Mouse (Mus musculus): ENCODE measurements at regions not wholly inside any gene's neighbourhood (a gene's known extent, or its start where the extent isn't known, plus 50 kb on each side); places are given as distances from the start of the nearest gene placed in this dataset.
A peak's percentile ranks its signal among the peaks of the same experiment; 100 is the strongest.

DNA sequence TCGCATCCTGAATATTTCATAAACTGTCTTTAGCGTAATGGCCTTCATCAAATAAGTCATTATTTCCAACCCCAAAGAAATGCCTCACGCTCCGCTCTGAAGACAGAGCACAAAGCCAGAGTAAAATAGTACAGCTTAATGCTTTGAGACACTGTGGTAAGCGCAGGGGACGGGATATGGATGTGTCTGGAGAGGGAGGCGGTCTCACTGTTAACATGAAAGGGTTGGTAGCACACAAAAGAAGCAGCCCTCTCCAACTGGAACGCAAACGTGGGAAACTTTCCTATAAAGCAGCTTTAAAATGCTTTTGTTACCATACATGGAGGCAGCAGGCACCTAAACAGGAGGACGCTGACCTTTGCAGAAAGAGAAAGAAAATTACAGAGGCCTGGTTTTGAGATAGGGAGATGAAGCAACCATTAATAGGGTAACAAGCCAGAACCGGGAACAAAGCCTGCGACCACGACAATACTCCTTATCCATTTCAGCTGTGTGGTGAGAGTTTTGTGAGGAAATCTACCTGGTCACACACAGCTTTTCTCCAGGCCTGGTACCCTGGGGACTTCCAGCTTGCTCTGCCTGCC, 284.8 kb upstream of the Map3k7 start:
- TF ChIP-seq EP300 (IDR thresholded peaks at IDR 0.05): no peak
- ATAC-seq: no peak
- no peaks in the 10 kb centered on the region for H3K4me1 ChIP-seq (ENCODE audit: insufficient read depth, low read depth, low read length)
- WGBS: 81% methylated on average over 13 of the region's 13 CpGs
- H3K4me2 ChIP-seq (replicated peaks; ENCODE audit: low read depth, low read length): no peak overlapping the region
- no peak overlapping the region for H3K27ac ChIP-seq (ENCODE audit: low read length)
- DNase-seq (ENCODE audit: low spot score): no peak
- no peaks in the 10 kb centered on the region for H3K36me3 ChIP-seq (ENCODE audit: insufficient read depth, low read length)
- no peaks in the 10 kb centered on the region for H3K27me3 ChIP-seq (replicated peaks; ENCODE audit: insufficient read depth, low read length)
- no peak overlapping the region for H3K9ac ChIP-seq (replicated peaks; ENCODE audit: low read depth)
- no peaks in the 10 kb centered on the region for H3K9me3 ChIP-seq (ENCODE audit: low read length)
- no peak overlapping the region for H3K4me3 ChIP-seq (ENCODE audit: low read depth, low read length)

DNA sequence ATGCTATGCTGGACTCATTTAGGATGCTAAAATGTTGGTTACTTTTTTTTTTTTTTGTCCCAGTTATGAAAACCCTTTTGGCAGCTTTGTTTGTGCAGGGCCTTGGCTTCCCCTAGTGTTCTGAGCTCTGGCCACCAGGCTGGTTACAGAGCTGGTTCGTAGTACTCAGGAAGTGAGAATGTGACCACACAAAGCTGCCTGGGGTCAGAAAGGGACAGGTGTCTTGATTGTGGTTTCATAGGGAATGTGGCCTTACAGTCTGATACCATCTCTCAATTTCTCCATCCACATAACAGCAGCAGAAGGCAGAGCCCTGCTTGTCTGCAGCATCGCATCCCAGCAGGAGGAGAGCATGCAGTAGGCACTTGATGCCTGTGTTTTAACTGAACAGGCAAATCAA, 282.9 kb upstream of the Map3k7 start:
- TF ChIP-seq CTCF (IDR thresholded peaks at IDR 0.05) (no peak), EP300 (IDR thresholded peaks at IDR 0.05) (no peak)

GRCm38 (mm10) chr4:31689083-31689482, 274.8 kb upstream of the Map3k7 start:
- no peak for ATAC-seq
- Histone ChIP-seq H3K9ac (replicated peaks; ENCODE audit: low read depth) (no peak overlapping the region), H3K4me2 (replicated peaks; ENCODE audit: low read depth, low read length) (no peak overlapping the region)

More for the DNA sequence above, 282.9 kb upstream of the Map3k7 start:
- Histone ChIP-seq H3K4me1 (ENCODE audit: insufficient read depth, low read depth, low read length) (no peaks in the 10 kb centered on the region), H3K36me3 (ENCODE audit: insufficient read depth, low read length) (no peaks in the 10 kb centered on the region), H3K9me3 (ENCODE audit: low read length) (no peaks in the 10 kb centered on the region), H3K4me2 (replicated peaks; ENCODE audit: low read depth, low read length) (no peak overlapping the region), H3K4me3 (ENCODE audit: low read depth, low read length) (no peak overlapping the region), H3K27ac (ENCODE audit: low read length) (no peak overlapping the region), H3K9ac (replicated peaks; ENCODE audit: low read depth) (no peak overlapping the region), H3K27me3 (replicated peaks; ENCODE audit: insufficient read depth, low read length) (no peaks in the 10 kb centered on the region)
- WGBS: 70% methylated on average over 2 of the region's 2 CpGs
- DNase-seq (ENCODE audit: low spot score) (no peak), ATAC-seq (no peak)

DNA sequence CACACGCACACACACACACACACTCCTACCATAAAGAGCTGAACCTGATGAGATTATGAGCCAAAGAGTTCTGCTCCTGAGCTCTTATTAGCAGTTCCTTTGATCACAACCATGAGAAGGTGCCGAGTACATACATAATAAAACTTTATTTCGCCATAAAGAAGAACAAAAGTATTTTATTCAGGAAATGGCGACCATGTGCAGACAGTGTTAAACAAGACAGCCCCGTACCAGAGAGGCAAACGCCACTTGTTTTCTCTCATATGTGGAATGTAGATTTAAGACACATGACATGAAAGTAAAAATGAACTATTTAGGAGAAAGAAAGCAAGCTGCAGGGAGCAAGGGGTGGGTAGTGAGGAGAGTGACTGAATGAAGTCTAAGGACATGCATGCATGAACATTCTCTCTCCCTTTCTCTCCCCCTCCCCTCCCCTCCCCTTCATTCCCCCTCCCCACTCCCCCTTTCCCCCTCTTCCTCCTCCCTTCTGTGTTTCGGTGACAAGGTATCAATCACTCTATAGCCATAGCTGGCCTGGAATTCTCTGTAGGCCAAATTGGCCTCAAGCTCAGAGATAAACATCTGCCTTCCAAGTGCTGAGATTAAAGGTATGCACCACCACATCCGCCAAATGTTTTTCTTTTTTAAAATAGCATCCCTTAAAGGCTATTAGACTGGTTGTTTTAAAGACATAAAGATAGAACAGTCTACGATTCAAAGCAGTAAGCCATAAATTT, 266.0 kb upstream of the Map3k7 start:
- Histone ChIP-seq H3K9ac (replicated peaks; ENCODE audit: low read depth) (no peak overlapping the region), H3K27ac (ENCODE audit: low read length) (no peak overlapping the region), H3K4me1 (ENCODE audit: insufficient read depth, low read depth, low read length) (no peaks in the 10 kb centered on the region), H3K4me3 (ENCODE audit: low read depth, low read length) (no peak overlapping the region), H3K36me3 (ENCODE audit: insufficient read depth, low read length) (no peaks in the 10 kb centered on the region), H3K27me3 (replicated peaks; ENCODE audit: insufficient read depth, low read length) (no peaks in the 10 kb centered on the region), H3K4me2 (replicated peaks; ENCODE audit: low read depth, low read length) (no peak overlapping the region), H3K9me3 (ENCODE audit: low read length) (no peaks in the 10 kb centered on the region)
- TF ChIP-seq EP300 (IDR thresholded peaks at IDR 0.05) (no peak), CTCF (IDR thresholded peaks at IDR 0.05) (no peak)
- 53% methylated on average over 8 of the region's 9 CpGs for WGBS
- DNase-seq (ENCODE audit: low spot score) (no peak), ATAC-seq (no peak)

More at GRCm38 (mm10) chr4:31689083-31689482, 274.8 kb upstream of the Map3k7 start:
- no peaks in the 10 kb centered on the region for H3K9me3 ChIP-seq (ENCODE audit: low read length)
- H3K36me3 ChIP-seq (ENCODE audit: insufficient read depth, low read length): no peaks in the 10 kb centered on the region
- H3K4me3 ChIP-seq (ENCODE audit: low read depth, low read length): no peak overlapping the region
- no peaks in the 10 kb centered on the region for H3K4me1 ChIP-seq (ENCODE audit: insufficient read depth, low read depth, low read length)
- H3K27ac ChIP-seq (ENCODE audit: low read length): no peak overlapping the region
- peak; percentile 14 for DNase-seq (ENCODE audit: low spot score)
- WGBS: 62% methylated on average over 2 of the region's 2 CpGs
- TF ChIP-seq CTCF (IDR thresholded peaks at IDR 0.05) (no peak), EP300 (IDR thresholded peaks at IDR 0.05) (no peak)
- no peaks in the 10 kb centered on the region for H3K27me3 ChIP-seq (replicated peaks; ENCODE audit: insufficient read depth, low read length)

GRCm38 (mm10) chr4:31698506-31698782, 265.5 kb upstream of the Map3k7 start:
- H3K4me1 ChIP-seq (ENCODE audit: insufficient read depth, low read depth, low read length): no peaks in the 10 kb centered on the region
- TF ChIP-seq CTCF (IDR thresholded peaks at IDR 0.05) (no peak), EP300 (IDR thresholded peaks at IDR 0.05) (no peak)
- no peak for DNase-seq (ENCODE audit: low spot score)
- H3K4me2 ChIP-seq (replicated peaks; ENCODE audit: low read depth, low read length): no peak overlapping the region
- H3K36me3 ChIP-seq (ENCODE audit: insufficient read depth, low read length): no peaks in the 10 kb centered on the region
- WGBS: 35% methylated on average over 4 of the region's 4 CpGs
- no peaks in the 10 kb centered on the region for H3K27me3 ChIP-seq (replicated peaks; ENCODE audit: insufficient read depth, low read length)
- ATAC-seq: no peak
- H3K9ac ChIP-seq (replicated peaks; ENCODE audit: low read depth): no peak overlapping the region
- no peaks in the 10 kb centered on the region for H3K9me3 ChIP-seq (ENCODE audit: low read length)
- no peak overlapping the region for H3K27ac ChIP-seq (ENCODE audit: low read length)
- H3K4me3 ChIP-seq (ENCODE audit: low read depth, low read length): no peak overlapping the region

- H3K27ac ChIP-seq (ENCODE audit: low read length): no peak overlapping the region
- no peak for DNase-seq (ENCODE audit: low spot score)
- WGBS: 89% methylated on average over 5 of the region's 5 CpGs
These were observed 264.6 kb upstream of the Map3k7 start for GRCm38 (mm10) chr4:31699296-31699695.

More at GRCm38 (mm10) chr4:31699296-31699695, 264.6 kb upstream of the Map3k7 start:
- Histone ChIP-seq H3K4me1 (ENCODE audit: insufficient read depth, low read depth, low read length) (no peaks in the 10 kb centered on the region), H3K4me3 (ENCODE audit: low read depth, low read length) (no peak overlapping the region), H3K36me3 (ENCODE audit: insufficient read depth, low read length) (no peaks in the 10 kb centered on the region), H3K27me3 (replicated peaks; ENCODE audit: insufficient read depth, low read length) (no peaks in the 10 kb centered on the region), H3K9ac (replicated peaks; ENCODE audit: low read depth) (no peak overlapping the region), H3K9me3 (ENCODE audit: low read length) (no peaks in the 10 kb centered on the region), H3K4me2 (replicated peaks; ENCODE audit: low read depth, low read length) (no peak overlapping the region)
- no peak for TF ChIP-seq EP300 (IDR thresholded peaks at IDR 0.05)
- no peak for TF ChIP-seq CTCF (IDR thresholded peaks at IDR 0.05)
- no peak for ATAC-seq

All from lung, postnatal 0 days (tissue).